Mouse (Mus musculus) hindbrain, embryonic 13.5 days (tissue): ENCODE measurements at regions not wholly inside any gene's neighbourhood (a gene's known extent, or its start where the extent isn't known, plus 50 kb on each side); places are given as distances from the start of the nearest gene placed in this dataset.
A peak's percentile ranks its signal among the peaks of the same experiment; 100 is the strongest.

ENCODE experiments used
- ATAC-seq: fragments of 200-750 bp; cut with Nextera tagmentation; 2 replicates; pipeline ENCODE4 v1.8.0; 2017; ENCODE audit warnings: moderate TSS enrichment; ENCODE audit not compliant: low FRiP score
- H3K27ac ChIP-seq: fragments of 300-500 bp; sonication (generic); 2 replicates; pipeline ENCODE4 v1.5.1; 2015; ENCODE audit warnings: inconsistent platforms, mild to moderate bottlenecking, moderate library complexity
- H3K27me3 ChIP-seq: fragments of 300-500 bp; sonication (generic); 2 replicates; pipeline ENCODE4 v1.6.1; 2015; ENCODE audit warnings: mild to moderate bottlenecking, inconsistent platforms
- H3K36me3 ChIP-seq: fragments of 300-500 bp; sonication (generic); 2 replicates; pipeline ENCODE4 v1.6.1; 2015; ENCODE audit warnings: mild to moderate bottlenecking, inconsistent platforms
- H3K4me1 ChIP-seq: fragments of 300-500 bp; sonication (generic); replicated peaks from 2 replicates; pipeline ENCODE4 v1.6.1; 2015; ENCODE audit warnings: inconsistent platforms
- H3K4me2 ChIP-seq: fragments of 300-500 bp; sonication (generic); 2 replicates; pipeline ENCODE4 v1.6.1; 2015; ENCODE audit warnings: inconsistent platforms, mild to moderate bottlenecking, moderate library complexity
- H3K4me3 ChIP-seq: fragments of 300-500 bp; sonication (generic); 2 replicates; pipeline ENCODE4 v1.5.1; 2015; ENCODE audit warnings: mild to moderate bottlenecking, inconsistent platforms
- H3K9ac ChIP-seq: fragments of 300-500 bp; sonication (generic); 2 replicates; pipeline ENCODE4 v1.6.1; 2015; ENCODE audit warnings: mild to moderate bottlenecking, inconsistent platforms
- H3K9me3 ChIP-seq: fragments of 300-500 bp; sonication (generic); 2 replicates; pipeline ENCODE4 v1.6.1; 2016; ENCODE audit warnings: inconsistent platforms
- WGBS: fragments of 180-500 bp; shearing (Covaris S2); methylation state at CpG from one replicate; pipeline ENCODE4 v1.1.7; 2015; 5-methylcytosine and 5-hydroxymethylcytosine counted together

DNA sequence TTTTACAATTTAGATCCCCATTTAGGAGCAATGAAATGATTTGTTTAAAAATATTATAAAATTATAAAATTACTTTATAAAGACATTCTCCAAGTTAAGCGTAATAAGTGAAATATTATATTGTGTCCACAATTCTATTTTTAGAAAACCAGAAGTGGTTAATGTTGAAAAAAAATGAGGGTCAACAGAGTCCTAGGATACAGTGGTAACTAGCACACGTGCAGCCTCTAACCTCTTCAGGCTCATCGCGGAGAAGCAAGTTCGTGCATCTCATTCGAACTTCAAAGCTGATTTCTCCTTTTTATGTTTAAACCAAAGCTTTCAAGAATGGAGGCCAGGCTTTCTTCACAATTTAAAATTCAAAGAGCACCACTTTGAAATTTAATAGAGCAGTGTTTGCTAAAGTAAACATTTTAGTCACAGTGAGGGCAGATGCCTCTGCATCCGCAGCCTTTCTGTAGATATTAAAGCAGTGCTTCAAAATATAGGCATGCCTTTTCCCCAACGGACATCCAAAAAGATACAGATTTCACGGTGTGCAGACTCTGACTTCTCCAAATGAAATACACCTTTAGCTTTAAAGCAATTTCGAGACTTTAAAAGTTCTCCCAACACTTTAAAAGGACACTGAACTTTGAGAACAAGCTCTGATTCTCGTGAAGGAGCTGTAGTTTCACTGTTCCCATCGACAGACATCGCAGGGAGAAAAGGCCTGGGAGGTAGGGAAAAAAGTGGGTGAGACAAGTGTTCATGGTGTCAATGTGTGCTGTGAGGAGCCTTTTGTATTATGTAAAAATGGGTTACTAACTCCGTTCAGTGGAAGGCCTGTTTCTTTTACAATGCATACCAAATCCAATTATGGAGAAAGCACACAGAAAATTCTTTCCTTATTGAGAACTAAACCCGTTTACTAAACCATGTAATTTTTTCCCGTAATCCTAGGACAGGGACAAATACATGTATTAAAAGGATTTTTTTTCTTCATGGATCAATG, 419.8 kb upstream of the Manea start:
- H3K9ac ChIP-seq: no peak overlapping the region
- peaks cover 6% of the 10 kb centered on the region for H3K4me1 ChIP-seq
- no peaks in the 10 kb centered on the region for H3K9me3 ChIP-seq
- no peak overlapping the region for H3K4me3 ChIP-seq
- no peak for ATAC-seq
- peak overlapping the region; percentile 29; the same call in 1 of the 2 replicates for H3K4me2 ChIP-seq
- H3K27me3 ChIP-seq: no peaks in the 10 kb centered on the region
- 34% methylated on average over 16 of the region's 16 CpGs for WGBS
- H3K36me3 ChIP-seq: no peaks in the 10 kb centered on the region
- no peak overlapping the region for H3K27ac ChIP-seq

DNA sequence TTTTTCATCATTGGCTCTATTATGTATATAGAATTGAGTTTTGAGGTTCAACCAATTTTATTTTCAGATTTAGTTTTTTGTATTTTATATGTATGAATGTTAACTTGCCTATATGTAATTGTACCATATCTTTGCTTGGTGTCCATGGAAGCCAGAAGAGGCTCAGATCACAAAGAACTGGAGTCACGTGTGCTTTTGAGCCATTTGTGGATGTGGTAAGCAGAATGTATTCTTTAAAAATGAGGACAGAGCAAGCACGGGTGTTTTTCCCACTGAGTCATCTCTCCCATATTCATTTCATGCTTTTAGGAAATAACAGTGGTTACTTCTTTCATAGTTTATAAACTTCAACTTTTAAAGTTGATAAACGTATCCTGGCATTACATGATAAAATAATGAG, 394.1 kb upstream of the Manea start:
- 89% methylated on average over 3 of the region's 3 CpGs for WGBS
- Histone ChIP-seq H3K27ac (no peak overlapping the region), H3K4me3 (no peak overlapping the region), H3K9me3 (no peaks in the 10 kb centered on the region), H3K4me2 (no peak overlapping the region), H3K27me3 (no peaks in the 10 kb centered on the region), H3K4me1 (no peaks in the 10 kb centered on the region), H3K9ac (no peak overlapping the region), H3K36me3 (no peaks in the 10 kb centered on the region)
- ATAC-seq: no peak

DNA sequence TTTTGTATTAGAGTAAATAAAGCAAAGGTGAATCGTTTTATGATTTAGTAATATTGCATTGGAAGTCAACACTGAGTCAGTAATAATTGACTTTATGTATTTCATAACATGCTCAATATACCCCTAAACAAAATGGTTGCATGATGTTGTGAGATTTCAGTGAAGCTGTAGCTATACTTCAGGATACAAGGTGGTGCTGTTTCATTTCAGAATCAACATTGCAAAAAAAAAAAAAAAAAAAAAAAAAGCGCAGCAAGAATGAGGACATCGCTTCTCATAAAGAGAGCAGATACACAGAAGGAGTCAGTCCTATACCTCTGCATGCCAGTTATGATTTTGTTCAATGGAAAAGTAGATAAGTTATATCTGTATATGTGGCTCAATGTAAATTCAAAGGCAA, 389.7 kb upstream of the Manea start:
- 73% methylated on average over 3 of the region's 3 CpGs for WGBS

DNA sequence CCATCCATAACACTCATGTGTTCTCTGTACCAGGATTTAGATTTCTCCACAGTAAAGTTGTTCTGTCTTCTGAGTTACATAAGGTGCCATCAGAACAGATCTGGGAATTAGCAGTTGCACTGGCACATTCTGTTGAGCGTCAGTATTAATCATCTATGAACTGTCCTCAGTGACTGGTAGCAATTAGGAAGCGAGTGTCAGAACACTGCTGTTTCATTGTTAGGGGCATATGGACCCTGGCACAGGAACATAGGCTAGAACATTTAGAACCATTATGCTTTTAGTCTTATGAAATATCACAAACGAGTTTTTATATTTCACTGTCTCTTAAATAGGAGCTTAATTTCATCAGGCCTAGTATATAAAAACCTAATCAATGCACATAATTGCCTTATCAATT, 367.7 kb upstream of the Manea start:
- no peak overlapping the region for H3K27ac ChIP-seq
- no peaks in the 10 kb centered on the region for H3K4me1 ChIP-seq
- H3K4me2 ChIP-seq: no peak overlapping the region
- no peak for ATAC-seq
- H3K27me3 ChIP-seq: no peaks in the 10 kb centered on the region
- no peak overlapping the region for H3K4me3 ChIP-seq
- H3K9me3 ChIP-seq: no peaks in the 10 kb centered on the region
- 64% methylated on average over 3 of the region's 3 CpGs for WGBS
- H3K36me3 ChIP-seq: no peaks in the 10 kb centered on the region
- H3K9ac ChIP-seq: no peak overlapping the region

More for the DNA sequence above, 389.7 kb upstream of the Manea start:
- H3K27me3 ChIP-seq: no peaks in the 10 kb centered on the region
- H3K9me3 ChIP-seq: no peaks in the 10 kb centered on the region
- no peaks in the 10 kb centered on the region for H3K4me1 ChIP-seq
- no peak overlapping the region for H3K27ac ChIP-seq
- no peak overlapping the region for H3K4me3 ChIP-seq
- H3K9ac ChIP-seq: no peak overlapping the region
- no peak overlapping the region for H3K4me2 ChIP-seq
- ATAC-seq: no peak
- H3K36me3 ChIP-seq: no peaks in the 10 kb centered on the region

DNA sequence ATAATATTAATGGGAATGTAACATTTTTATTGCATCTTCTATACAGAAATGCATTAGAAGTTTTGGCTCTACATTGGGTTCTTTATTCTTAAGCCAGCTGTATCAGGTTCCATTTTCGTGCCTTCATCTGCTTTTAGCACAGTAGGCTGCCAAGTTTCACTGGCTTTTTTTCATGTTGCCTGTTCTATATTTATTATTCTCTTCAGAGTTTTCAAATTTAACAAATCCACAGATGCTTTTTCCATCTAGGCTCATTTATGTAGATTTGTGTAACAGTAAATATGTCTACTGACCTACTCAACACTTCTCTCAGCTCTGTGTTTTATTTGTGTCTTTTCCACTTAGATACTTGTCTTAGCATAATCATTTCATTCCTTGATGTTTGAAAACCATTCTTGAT, 363.3 kb upstream of the Manea start:
- H3K4me3 ChIP-seq: no peak overlapping the region
- no peak overlapping the region for H3K4me2 ChIP-seq
- no peak overlapping the region for H3K27ac ChIP-seq
- no peak for ATAC-seq
- WGBS: 92% methylated on average over 1 of the region's 1 CpGs
- no peaks in the 10 kb centered on the region for H3K36me3 ChIP-seq
- no peak overlapping the region for H3K9ac ChIP-seq
- H3K9me3 ChIP-seq: no peaks in the 10 kb centered on the region
- H3K4me1 ChIP-seq: no peaks in the 10 kb centered on the region
- H3K27me3 ChIP-seq: no peaks in the 10 kb centered on the region

DNA sequence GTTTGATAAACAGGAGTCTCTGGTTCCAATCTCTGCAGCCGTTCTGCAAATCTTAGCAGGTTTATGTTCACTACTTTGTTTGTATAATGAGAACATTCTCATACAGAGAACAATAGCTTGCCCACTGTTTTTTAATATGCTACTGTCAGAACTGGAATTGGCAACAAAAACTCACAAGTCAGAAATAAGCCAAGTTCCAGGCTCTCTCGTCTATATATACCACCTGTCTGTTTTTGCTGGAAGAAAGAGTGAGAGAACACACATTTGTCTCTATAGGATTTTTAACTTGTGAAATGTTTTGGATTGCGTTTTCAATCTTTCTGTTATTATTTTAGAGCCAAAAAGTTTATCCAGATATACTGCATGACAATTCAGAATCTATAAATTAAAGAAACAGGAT, 349.3 kb upstream of the Manea start:
- Histone ChIP-seq H3K27me3 (no peaks in the 10 kb centered on the region), H3K9ac (no peak overlapping the region), H3K4me1 (no peaks in the 10 kb centered on the region), H3K4me3 (no peak overlapping the region), H3K27ac (no peak overlapping the region), H3K4me2 (no peak overlapping the region), H3K9me3 (no peaks in the 10 kb centered on the region), H3K36me3 (no peaks in the 10 kb centered on the region)
- no peak for ATAC-seq
- 72% methylated on average over 3 of the region's 3 CpGs for WGBS
